Mouse (Mus musculus): ENCODE results near the gene Pabpn1.
"Not testable (repeated sequence)": the region's sequence is repeated elsewhere in the genome, so short reads cannot be mapped to it uniquely, and the experiment has no call there.

Pabpn1 gene

GRCm38 (mm10) chr14:54937361-54938182, 45.3 kb downstream of the Pabpn1 start:
- DNase-seq, result no peak

- DNase-seq, result no peak
These were observed 46.3 kb downstream of the Pabpn1 start for GRCm38 (mm10) chr14:54938431-54939219.

GRCm38 (mm10) chr14:54939434-54940175, 47.3 kb downstream of the Pabpn1 start:
- DNase-seq, result peak; percentile 50

GRCm38 (mm10) chr14:54940176-54940530, 47.9 kb downstream of the Pabpn1 start:
- no peak for DNase-seq

- no peak for DNase-seq
These were observed 49.0 kb downstream of the Pabpn1 start for GRCm38 (mm10) chr14:54941024-54941978.

- no peak for DNase-seq
These were observed 50.2 kb downstream of the Pabpn1 start for GRCm38 (mm10) chr14:54942479-54942878.

- DNase-seq, result no peak
These were observed 51.7 kb downstream of the Pabpn1 start for GRCm38 (mm10) chr14:54943971-54944370.

GRCm38 (mm10) chr14:54944939-54945338, 52.6 kb downstream of the Pabpn1 start:
- no peak for DNase-seq

GRCm38 (mm10) chr14:54945975-54946704, 53.8 kb downstream of the Pabpn1 start:
- DNase-seq, result no peak

GRCm38 (mm10) chr14:54947008-54947407, 54.7 kb downstream of the Pabpn1 start:
- DNase-seq, result not testable (repeated sequence)

All from cerebellum, adult 11 months (tissue).